Mouse (Mus musculus) hindbrain, embryonic 15.5 days (tissue): ENCODE measurements at regions not wholly inside any gene's neighbourhood (a gene's known extent, or its start where the extent isn't known, plus 50 kb on each side); places are given as distances from the start of the nearest gene placed in this dataset.
A peak's percentile ranks its signal among the peaks of the same experiment; 100 is the strongest.

Experiments
- ATAC-seq: fragments of 200-750 bp; cut with Nextera tagmentation; 2 replicates; pipeline ENCODE4 v1.8.0; 2017; ENCODE audit warnings: low read depth, moderate number of reproducible peaks, moderate TSS enrichment; ENCODE audit not compliant: low FRiP score
- H3K27ac ChIP-seq: fragments of 300-500 bp; sonication (generic); replicated peaks from 2 replicates; pipeline ENCODE4 v1.5.1; 2015; ENCODE audit warnings: mild to moderate bottlenecking, inconsistent platforms
- H3K27me3 ChIP-seq: fragments of 300-500 bp; sonication (generic); 2 replicates; pipeline ENCODE4 v1.6.1; 2015; ENCODE audit warnings: control low read depth, inconsistent platforms
- H3K36me3 ChIP-seq: fragments of 300-500 bp; sonication (generic); 2 replicates; pipeline ENCODE4 v1.6.1; 2015; ENCODE audit warnings: control low read depth, inconsistent platforms
- H3K4me1 ChIP-seq: fragments of 300-500 bp; sonication (generic); replicated peaks from 2 replicates; pipeline ENCODE4 v1.6.1; 2015; ENCODE audit warnings: control low read depth, inconsistent platforms
- H3K4me2 ChIP-seq: fragments of 300-500 bp; sonication (generic); 2 replicates; pipeline ENCODE4 v1.6.1; 2015; ENCODE audit warnings: moderate library complexity, mild to moderate bottlenecking, inconsistent platforms
- H3K4me3 ChIP-seq: fragments of 300-500 bp; sonication (generic); 2 replicates; pipeline ENCODE4 v1.5.1; 2015; ENCODE audit warnings: mild to moderate bottlenecking, inconsistent platforms
- H3K9ac ChIP-seq: fragments of 300-500 bp; sonication (generic); 2 replicates; pipeline ENCODE4 v1.6.1; 2015; ENCODE audit warnings: inconsistent platforms
- H3K9me3 ChIP-seq: fragments of 300-500 bp; sonication (generic); 2 replicates; pipeline ENCODE4 v1.6.1; 2016; ENCODE audit warnings: control low read depth, inconsistent platforms
- WGBS: fragments of 180-500 bp; shearing (Covaris S2); methylation state at CpG from one replicate; pipeline ENCODE4 v1.1.7; 2015; 5-methylcytosine and 5-hydroxymethylcytosine counted together

GRCm38 (mm10) chr15:61654846-61655245, 732.0 kb upstream of the A1bg start:
- H3K27ac ChIP-seq = no peak overlapping the region
- no peaks in the 10 kb centered on the region for H3K9me3 ChIP-seq
- H3K36me3 ChIP-seq = no peaks in the 10 kb centered on the region
- H3K27me3 ChIP-seq = no peaks in the 10 kb centered on the region
- no peak overlapping the region for H3K9ac ChIP-seq
- no peak overlapping the region for H3K4me2 ChIP-seq
- WGBS = 92% methylated on average over 1 of the region's 1 CpGs
- no peak overlapping the region for H3K4me3 ChIP-seq
- ATAC-seq = no peak
- H3K4me1 ChIP-seq = no peaks in the 10 kb centered on the region

- ATAC-seq = no peak
- WGBS = 69% methylated on average over 1 of the region's 1 CpGs
These were observed 731.0 kb upstream of the A1bg start for GRCm38 (mm10) chr15:61653853-61654252.

GRCm38 (mm10) chr15:61618638-61619500, 696.1 kb upstream of the A1bg start:
- 76% methylated on average over 8 of the region's 8 CpGs for WGBS
- no peak overlapping the region for H3K9ac ChIP-seq

More at GRCm38 (mm10) chr15:61653853-61654252, 731.0 kb upstream of the A1bg start:
- Histone ChIP-seq H3K27ac (no peak overlapping the region), H3K4me1 (no peaks in the 10 kb centered on the region), H3K36me3 (no peaks in the 10 kb centered on the region), H3K4me2 (no peak overlapping the region), H3K4me3 (no peak overlapping the region), H3K27me3 (no peaks in the 10 kb centered on the region), H3K9ac (no peak overlapping the region), H3K9me3 (no peaks in the 10 kb centered on the region)

GRCm38 (mm10) chr15:61610662-61611061, 687.9 kb upstream of the A1bg start:
- no peak for ATAC-seq
- H3K9me3 ChIP-seq = no peaks in the 10 kb centered on the region
- WGBS = 94% methylated on average over 3 of the region's 3 CpGs

More at GRCm38 (mm10) chr15:61618638-61619500, 696.1 kb upstream of the A1bg start:
- no peak for ATAC-seq
- Histone ChIP-seq H3K4me3 (no peak overlapping the region), H3K4me1 (no peaks in the 10 kb centered on the region), H3K36me3 (no peaks in the 10 kb centered on the region), H3K4me2 (no peak overlapping the region), H3K9me3 (no peaks in the 10 kb centered on the region), H3K27ac (no peak overlapping the region), H3K27me3 (no peaks in the 10 kb centered on the region)

GRCm38 (mm10) chr15:61609656-61610055, 686.8 kb upstream of the A1bg start:
- H3K4me3 ChIP-seq = no peak overlapping the region
- no peaks in the 10 kb centered on the region for H3K4me1 ChIP-seq
- no peak overlapping the region for H3K27ac ChIP-seq
- H3K9ac ChIP-seq = no peak overlapping the region
- H3K9me3 ChIP-seq = no peaks in the 10 kb centered on the region
- no peaks in the 10 kb centered on the region for H3K27me3 ChIP-seq
- H3K4me2 ChIP-seq = no peak overlapping the region
- WGBS = 89% methylated on average over 6 of the region's 6 CpGs
- no peaks in the 10 kb centered on the region for H3K36me3 ChIP-seq
- ATAC-seq = no peak

More at GRCm38 (mm10) chr15:61610662-61611061, 687.9 kb upstream of the A1bg start:
- H3K4me2 ChIP-seq = no peak overlapping the region
- H3K27ac ChIP-seq = no peak overlapping the region
- no peaks in the 10 kb centered on the region for H3K4me1 ChIP-seq
- no peaks in the 10 kb centered on the region for H3K36me3 ChIP-seq
- H3K4me3 ChIP-seq = no peak overlapping the region
- no peaks in the 10 kb centered on the region for H3K27me3 ChIP-seq
- no peak overlapping the region for H3K9ac ChIP-seq

- Histone ChIP-seq H3K36me3 (no peaks in the 10 kb centered on the region), H3K4me1 (no peaks in the 10 kb centered on the region), H3K9me3 (no peaks in the 10 kb centered on the region), H3K4me2 (no peak overlapping the region), H3K27ac (no peak overlapping the region), H3K4me3 (no peak overlapping the region), H3K27me3 (no peaks in the 10 kb centered on the region), H3K9ac (no peak overlapping the region)
- ATAC-seq = no peak
- 84% methylated on average over 6 of the region's 6 CpGs for WGBS
These were observed 685.5 kb upstream of the A1bg start for GRCm38 (mm10) chr15:61608301-61608731.

GRCm38 (mm10) chr15:61599734-61600133, 676.9 kb upstream of the A1bg start:
- H3K9me3 ChIP-seq = no peaks in the 10 kb centered on the region
- WGBS = 67% methylated on average over 6 of the region's 6 CpGs
- no peaks in the 10 kb centered on the region for H3K27me3 ChIP-seq
- no peaks in the 10 kb centered on the region for H3K36me3 ChIP-seq
- H3K4me2 ChIP-seq = no peak overlapping the region
- H3K9ac ChIP-seq = no peak overlapping the region
- H3K4me1 ChIP-seq = no peaks in the 10 kb centered on the region
- H3K27ac ChIP-seq = no peak overlapping the region
- no peak for ATAC-seq
- no peak overlapping the region for H3K4me3 ChIP-seq

- 33% methylated on average over 4 of the region's 4 CpGs for WGBS
- H3K27me3 ChIP-seq = no peaks in the 10 kb centered on the region
These were observed 673.5 kb upstream of the A1bg start for GRCm38 (mm10) chr15:61596318-61596717.

GRCm38 (mm10) chr15:61588956-61589355, 666.1 kb upstream of the A1bg start:
- H3K4me3 ChIP-seq = no peak overlapping the region
- no peak overlapping the region for H3K4me2 ChIP-seq
- H3K27me3 ChIP-seq = no peaks in the 10 kb centered on the region
- no peak overlapping the region for H3K27ac ChIP-seq
- H3K36me3 ChIP-seq = no peaks in the 10 kb centered on the region
- no peak overlapping the region for H3K9ac ChIP-seq
- 77% methylated on average over 5 of the region's 5 CpGs for WGBS
- no peaks in the 10 kb centered on the region for H3K9me3 ChIP-seq
- H3K4me1 ChIP-seq = no peaks in the 10 kb centered on the region
- ATAC-seq = no peak

More at GRCm38 (mm10) chr15:61596318-61596717, 673.5 kb upstream of the A1bg start:
- H3K9ac ChIP-seq = no peak overlapping the region
- H3K4me2 ChIP-seq = no peak overlapping the region
- no peaks in the 10 kb centered on the region for H3K4me1 ChIP-seq
- no peaks in the 10 kb centered on the region for H3K9me3 ChIP-seq
- H3K27ac ChIP-seq = no peak overlapping the region
- no peak overlapping the region for H3K4me3 ChIP-seq
- no peaks in the 10 kb centered on the region for H3K36me3 ChIP-seq
- 0 out of 2 replicates have a peak, but pooled peaks have one; percentile 51 for ATAC-seq

GRCm38 (mm10) chr15:61582335-61582734, 659.5 kb upstream of the A1bg start:
- no peak overlapping the region for H3K9ac ChIP-seq
- no peaks in the 10 kb centered on the region for H3K9me3 ChIP-seq
- no peak overlapping the region for H3K4me3 ChIP-seq
- no peak overlapping the region for H3K4me2 ChIP-seq
- no peaks in the 10 kb centered on the region for H3K27me3 ChIP-seq
- 73% methylated on average over 2 of the region's 2 CpGs for WGBS
- H3K4me1 ChIP-seq = no peaks in the 10 kb centered on the region
- H3K27ac ChIP-seq = no peak overlapping the region
- ATAC-seq = no peak
- no peaks in the 10 kb centered on the region for H3K36me3 ChIP-seq

GRCm38 (mm10) chr15:61563347-61563746, 640.5 kb upstream of the A1bg start:
- H3K27me3 ChIP-seq = no peaks in the 10 kb centered on the region
- H3K9me3 ChIP-seq = no peaks in the 10 kb centered on the region
- no peak overlapping the region for H3K9ac ChIP-seq
- H3K27ac ChIP-seq = no peak overlapping the region
- no peak overlapping the region for H3K4me2 ChIP-seq
- no peak overlapping the region for H3K4me3 ChIP-seq
- H3K4me1 ChIP-seq = no peaks in the 10 kb centered on the region
- ATAC-seq = no peak
- H3K36me3 ChIP-seq = no peaks in the 10 kb centered on the region

GRCm38 (mm10) chr15:61562252-61562651, 639.4 kb upstream of the A1bg start:
- no peak overlapping the region for H3K27ac ChIP-seq
- 21% methylated on average over 2 of the region's 2 CpGs for WGBS
- H3K9me3 ChIP-seq = no peaks in the 10 kb centered on the region
- H3K4me2 ChIP-seq = no peak overlapping the region
- ATAC-seq = no peak
- H3K4me3 ChIP-seq = no peak overlapping the region
- H3K4me1 ChIP-seq = no peaks in the 10 kb centered on the region
- H3K27me3 ChIP-seq = no peaks in the 10 kb centered on the region
- H3K9ac ChIP-seq = no peak overlapping the region
- H3K36me3 ChIP-seq = no peaks in the 10 kb centered on the region
